Mouse (Mus musculus): Measurements from ENCODE around the gene Neu1.

GRCm38 (mm10) chr17:34915410-34915831 is 15.6 kb upstream of the Neu1 start:
- TF ChIP-seq EP300 (IDR thresholded peaks at IDR 0.05; ENCODE audit: low read depth) (no peak), CTCF (IDR thresholded peaks at IDR 0.05; ENCODE audit: low read depth) (peak; percentile 52)

All from liver, embryonic 14.5 days (tissue).